Mouse (Mus musculus) cerebellum, adult 2 months (tissue): ENCODE data around the gene Gys2.

Experiments
- CTCF ChIP-seq: fragments of 200-500 bp; IDR thresholded peaks from 2 replicates; pipeline ENCODE4 v1.5.1; 2011; ENCODE audit warnings: low read depth, mild to moderate bottlenecking, control low read depth, low read length, moderate library complexity, borderline replicate concordance; ENCODE audit not compliant: insufficient read depth
- POLR2A ChIP-seq: fragments of 200-500 bp; IDR thresholded peaks from 2 replicates; pipeline ENCODE4 v1.6.1; 2011; ENCODE audit warnings: low read length, control low read depth, borderline replicate concordance; ENCODE audit not compliant: insufficient read depth

GRCm38 (mm10) chr6:142507033-142507784, 34.3 kb upstream of the Gys2 start:
- TF ChIP-seq CTCF = no peak
- no peak for TF ChIP-seq POLR2A
